Mouse (Mus musculus): ENCODE results near the gene Samsn1. TPM values are rescaled to one million over a fixed set of nuclear protein-coding genes. Genes with fewer than 3 reads are reported as not detected.

The Samsn1 gene
- not detected in 2 replicates for polyA plus RNA-seq (2011; ENCODE audit: insufficient read length, low read depth, missing spikeins)

- Histone ChIP-seq H3K4me3 (ENCODE audit: insufficient read depth, low read length) (no peak within 1 kb of the TSS), H3K4me1 (ENCODE audit: control insufficient read depth, insufficient read depth, low read length) (no peaks in the 10 kb centered on the region), H3K27ac (ENCODE audit: insufficient read depth, low read length) (no peak within 1 kb of the TSS)
- TF ChIP-seq POLR2A (IDR thresholded peaks at IDR 0.05; ENCODE audit: low read depth, low read length) = no peak
- no peak for TF ChIP-seq CTCF (IDR thresholded peaks at IDR 0.05; ENCODE audit: borderline replicate concordance, insufficient read depth, low read length)
Observed at GRCm38 (mm10) chr16:76022181-76022580, at the start of gene Samsn1. Gene Samsn1 (minus strand): TSS chr16:76022281.

- no peak overlapping the region for H3K4me3 ChIP-seq (ENCODE audit: insufficient read depth, low read length)
- no peak for TF ChIP-seq POLR2A (IDR thresholded peaks at IDR 0.05; ENCODE audit: low read depth, low read length)
- TF ChIP-seq CTCF (IDR thresholded peaks at IDR 0.05; ENCODE audit: borderline replicate concordance, insufficient read depth, low read length) = no peak
- no peaks in the 10 kb centered on the region for H3K4me1 ChIP-seq (ENCODE audit: control insufficient read depth, insufficient read depth, low read length)
- no peak overlapping the region for H3K27ac ChIP-seq (ENCODE audit: insufficient read depth, low read length)
Observed at GRCm38 (mm10) chr16:76066082-76066635, 44.1 kb upstream of the Samsn1 start.

- Histone ChIP-seq H3K27ac (ENCODE audit: insufficient read depth, low read length) (no peak overlapping the region), H3K4me1 (ENCODE audit: control insufficient read depth, insufficient read depth, low read length) (no peaks in the 10 kb centered on the region), H3K4me3 (ENCODE audit: insufficient read depth, low read length) (no peak overlapping the region)
- TF ChIP-seq POLR2A (IDR thresholded peaks at IDR 0.05; ENCODE audit: low read depth, low read length) (no peak), CTCF (IDR thresholded peaks at IDR 0.05; ENCODE audit: borderline replicate concordance, insufficient read depth, low read length) (no peak)
Observed at GRCm38 (mm10) chr16:76054976-76055375, 32.9 kb upstream of the Samsn1 start.

GRCm38 (mm10) chr16:76054079-76054478 lies 32.0 kb upstream of the Samsn1 start:
- Histone ChIP-seq H3K4me3 (ENCODE audit: insufficient read depth, low read length) (no peak overlapping the region), H3K4me1 (ENCODE audit: control insufficient read depth, insufficient read depth, low read length) (no peaks in the 10 kb centered on the region), H3K27ac (ENCODE audit: insufficient read depth, low read length) (no peak overlapping the region)
- no peak for TF ChIP-seq CTCF (IDR thresholded peaks at IDR 0.05; ENCODE audit: borderline replicate concordance, insufficient read depth, low read length)
- TF ChIP-seq POLR2A (IDR thresholded peaks at IDR 0.05; ENCODE audit: low read depth, low read length) = no peak

- no peak overlapping the region for H3K4me3 ChIP-seq (ENCODE audit: insufficient read depth, low read length)
- no peaks in the 10 kb centered on the region for H3K4me1 ChIP-seq (ENCODE audit: control insufficient read depth, insufficient read depth, low read length)
- TF ChIP-seq CTCF (IDR thresholded peaks at IDR 0.05; ENCODE audit: borderline replicate concordance, insufficient read depth, low read length) (no peak), POLR2A (IDR thresholded peaks at IDR 0.05; ENCODE audit: low read depth, low read length) (no peak)
- H3K27ac ChIP-seq (ENCODE audit: insufficient read depth, low read length) = no peak overlapping the region
Observed at GRCm38 (mm10) chr16:76053537-76053936, 31.5 kb upstream of the Samsn1 start.

- no peaks in the 10 kb centered on the region for H3K4me1 ChIP-seq (ENCODE audit: control insufficient read depth, insufficient read depth, low read length)
- H3K4me3 ChIP-seq (ENCODE audit: insufficient read depth, low read length) = no peak overlapping the region
- H3K27ac ChIP-seq (ENCODE audit: insufficient read depth, low read length) = no peak overlapping the region
- TF ChIP-seq POLR2A (IDR thresholded peaks at IDR 0.05; ENCODE audit: low read depth, low read length) (no peak), CTCF (IDR thresholded peaks at IDR 0.05; ENCODE audit: borderline replicate concordance, insufficient read depth, low read length) (no peak)
Observed at GRCm38 (mm10) chr16:76047066-76047465, 25.0 kb upstream of the Samsn1 start.

GRCm38 (mm10) chr16:76040319-76040945 lies 18.4 kb upstream of the Samsn1 start:
- no peak for TF ChIP-seq CTCF (IDR thresholded peaks at IDR 0.05; ENCODE audit: borderline replicate concordance, insufficient read depth, low read length)
- no peak for TF ChIP-seq POLR2A (IDR thresholded peaks at IDR 0.05; ENCODE audit: low read depth, low read length)
- Histone ChIP-seq H3K4me3 (ENCODE audit: insufficient read depth, low read length) (no peak overlapping the region), H3K27ac (ENCODE audit: insufficient read depth, low read length) (no peak overlapping the region), H3K4me1 (ENCODE audit: control insufficient read depth, insufficient read depth, low read length) (no peaks in the 10 kb centered on the region)

GRCm38 (mm10) chr16:76019164-76019563 lies 2.9 kb downstream of the Samsn1 start:
- TF ChIP-seq POLR2A (IDR thresholded peaks at IDR 0.05; ENCODE audit: low read depth, low read length) = no peak
- no peak for TF ChIP-seq CTCF (IDR thresholded peaks at IDR 0.05; ENCODE audit: borderline replicate concordance, insufficient read depth, low read length)

GRCm38 (mm10) chr16:76003812-76004389 lies 18.2 kb downstream of the Samsn1 start:
- no peak for TF ChIP-seq CTCF (IDR thresholded peaks at IDR 0.05; ENCODE audit: borderline replicate concordance, insufficient read depth, low read length)
- TF ChIP-seq POLR2A (IDR thresholded peaks at IDR 0.05; ENCODE audit: low read depth, low read length) = no peak
- no peak overlapping the region for H3K27ac ChIP-seq (ENCODE audit: insufficient read depth, low read length)
- H3K4me3 ChIP-seq (ENCODE audit: insufficient read depth, low read length) = no peak overlapping the region
- H3K4me1 ChIP-seq (ENCODE audit: control insufficient read depth, insufficient read depth, low read length) = no peaks in the 10 kb centered on the region

More at GRCm38 (mm10) chr16:76019164-76019563, 2.9 kb downstream of the Samsn1 start:
- H3K4me1 ChIP-seq (ENCODE audit: control insufficient read depth, insufficient read depth, low read length) = no peaks in the 10 kb centered on the region
- H3K4me3 ChIP-seq (ENCODE audit: insufficient read depth, low read length) = no peak overlapping the region
- H3K27ac ChIP-seq (ENCODE audit: insufficient read depth, low read length) = no peak overlapping the region
